Mouse (Mus musculus): Measurements from ENCODE around the gene Fubp1.

Fubp1 gene

DNA sequence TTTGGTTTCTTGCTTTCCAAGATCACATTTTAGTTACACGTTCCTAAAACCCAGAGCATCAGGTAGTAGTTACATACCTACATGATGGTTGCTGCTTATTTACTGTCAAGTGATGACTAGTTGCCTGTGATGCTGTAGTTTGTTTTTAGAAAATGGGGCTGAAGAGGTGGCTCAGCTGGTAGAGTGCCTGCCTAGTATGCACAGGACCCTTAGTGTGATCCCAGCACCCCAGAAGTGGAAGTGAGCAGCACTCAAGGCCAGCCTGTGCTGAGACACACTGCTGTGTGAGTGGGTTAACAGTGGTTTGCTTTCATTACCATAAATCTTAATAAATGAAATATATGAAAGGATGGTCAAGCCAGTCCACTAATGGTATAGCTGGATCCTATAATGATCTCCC is 29.4 kb downstream of the Fubp1 start:
- no peak for DNase-seq

DNA sequence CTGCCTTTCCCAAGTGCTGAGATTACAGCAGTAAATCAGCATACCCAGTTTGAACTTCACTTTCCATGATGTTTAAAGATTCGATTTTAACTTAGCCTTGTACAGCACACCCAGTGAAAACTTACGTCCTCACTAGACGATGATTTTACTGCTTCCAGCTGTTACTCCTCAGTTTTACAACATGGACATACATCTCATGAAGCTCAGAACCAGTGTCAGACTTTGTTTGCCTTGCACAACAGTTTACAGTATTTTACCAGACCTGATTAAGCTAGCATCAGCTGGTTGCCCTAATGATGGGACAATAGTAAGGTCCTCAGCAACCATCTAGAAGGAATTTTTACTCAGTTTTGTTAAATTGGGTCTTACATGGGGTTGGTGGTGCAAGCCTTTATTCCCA is 30.9 kb downstream of the Fubp1 start:
- DNase-seq: no peak

DNA sequence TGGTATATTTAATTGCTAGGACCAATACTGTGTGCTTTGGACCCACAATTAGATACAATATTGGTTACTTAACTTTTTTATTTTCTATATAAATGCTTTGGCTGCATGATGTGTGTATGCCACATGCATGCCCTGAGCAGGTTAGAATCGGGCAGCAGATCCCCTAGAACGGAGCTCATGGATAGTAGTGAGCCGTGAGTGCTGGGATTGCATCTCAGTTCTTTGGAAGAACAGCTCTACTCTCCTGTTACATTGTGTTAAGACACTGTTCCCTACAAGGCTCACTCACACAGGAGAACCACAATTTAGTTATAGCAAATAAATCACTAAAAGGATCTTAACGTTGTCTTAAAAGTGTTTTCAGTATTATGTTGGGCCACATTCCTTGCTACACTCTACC is 33.1 kb downstream of the Fubp1 start:
- DNase-seq: no peak

DNA sequence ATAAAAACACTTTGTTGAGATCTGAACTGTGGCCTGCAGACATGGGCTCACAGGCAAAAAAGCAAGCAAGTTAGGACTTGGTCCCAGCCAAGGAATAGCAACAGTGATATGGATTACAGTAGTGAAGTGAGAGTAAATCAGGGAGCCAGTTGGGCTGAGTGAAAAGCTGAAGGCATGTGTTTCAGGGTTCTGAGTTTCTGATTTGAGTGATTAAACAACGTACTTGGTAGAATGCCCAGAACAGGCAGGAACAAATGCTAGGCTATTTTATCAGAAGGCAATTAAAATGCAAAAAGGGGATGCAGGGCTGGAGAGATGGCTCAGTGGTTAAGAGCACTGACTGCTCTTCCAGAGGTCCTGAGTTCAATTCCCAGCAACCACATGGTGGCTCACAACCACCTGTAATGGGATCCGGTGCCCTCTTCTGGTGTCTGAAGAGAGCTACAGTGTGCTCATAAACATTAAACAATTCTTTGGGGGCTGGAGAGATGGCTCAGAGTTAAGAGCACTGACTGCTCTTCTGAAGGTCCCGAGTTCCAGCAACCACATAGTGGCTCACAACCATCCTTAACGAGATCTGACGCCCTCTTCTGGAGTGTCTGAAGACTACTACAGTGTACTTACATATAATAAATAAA is 35.2 kb downstream of the Fubp1 start:
- no peak for DNase-seq

DNA sequence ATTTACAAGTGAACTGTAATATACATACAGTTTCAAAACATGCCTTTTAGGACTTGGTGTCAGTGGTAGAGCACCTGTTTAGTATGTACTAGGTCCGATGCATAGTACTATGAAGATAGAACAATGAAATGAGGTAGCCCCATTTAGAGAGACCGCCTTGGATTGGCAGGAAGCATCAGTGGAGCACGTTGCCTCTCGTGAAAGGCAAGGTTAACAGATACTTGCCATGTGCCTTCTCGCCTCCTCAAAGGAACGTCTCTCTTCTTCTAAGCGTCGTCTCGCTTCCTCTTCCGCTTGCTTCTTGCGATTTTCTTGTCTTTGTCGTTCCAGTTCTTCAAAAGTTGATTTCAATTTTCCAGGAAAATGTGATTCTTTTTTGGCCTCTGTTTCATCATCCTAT is 37.5 kb downstream of the Fubp1 start:
- no peak for DNase-seq

DNA sequence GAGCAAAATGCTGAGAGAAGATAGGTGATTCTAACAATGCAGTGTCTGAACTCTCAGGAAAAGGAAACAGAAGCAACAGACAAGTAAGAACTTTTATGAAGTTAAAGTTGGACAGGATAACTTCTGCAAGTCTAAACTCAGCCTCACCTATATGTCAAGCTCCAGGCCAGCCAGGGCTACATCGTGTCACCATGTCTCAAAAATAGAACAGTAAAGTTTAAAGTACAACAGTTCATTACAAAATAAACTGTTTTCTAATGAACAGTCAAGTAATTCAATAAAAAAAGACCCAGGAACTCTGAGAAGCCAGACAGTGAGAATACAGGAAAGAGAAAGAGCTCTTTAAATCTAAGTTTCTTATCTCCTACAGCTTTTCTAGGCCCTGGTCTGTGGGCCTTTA is 40.3 kb downstream of the Fubp1 start:
- DNase-seq: no peak

DNA sequence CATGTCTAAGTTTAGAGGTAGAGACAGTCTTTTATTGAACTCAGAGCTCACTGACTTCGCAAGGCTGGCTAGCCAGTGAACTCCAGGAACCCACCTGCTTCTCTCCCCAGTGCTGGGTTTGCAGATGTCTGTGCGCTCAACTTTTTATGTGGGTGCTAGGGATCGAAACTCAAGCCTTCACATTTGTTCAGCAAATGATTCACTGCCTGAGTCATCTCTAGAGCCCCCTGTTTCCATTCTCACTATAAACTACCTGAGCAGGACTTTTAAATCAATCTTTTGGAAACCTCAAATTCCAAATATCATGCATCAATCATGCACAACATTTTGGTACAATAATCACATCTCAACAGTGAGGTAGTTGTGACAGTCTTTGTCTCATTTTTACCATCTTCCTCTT is 47.3 kb downstream of the Fubp1 start:
- no peak for DNase-seq

DNA sequence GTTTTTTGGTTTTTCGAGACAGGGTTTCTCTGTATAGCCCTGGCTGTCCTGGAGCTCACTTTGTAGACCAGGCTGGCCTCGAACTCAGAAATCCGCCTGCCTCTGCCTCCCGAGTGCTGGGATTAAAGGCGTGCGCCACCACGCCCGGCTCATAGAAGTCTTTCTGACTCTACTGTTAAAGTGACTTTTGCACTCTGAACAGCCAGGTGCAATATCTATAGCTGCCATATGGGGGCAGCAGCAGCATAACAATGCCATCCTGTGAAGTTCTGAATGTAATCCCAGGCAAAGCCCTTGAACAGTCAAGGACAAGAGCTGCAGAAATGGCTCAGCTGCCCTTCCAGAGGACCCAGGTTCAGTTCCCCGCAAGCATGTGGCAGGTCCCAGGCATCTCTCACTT is 49.2 kb downstream of the Fubp1 start:
- peak; percentile 86 for DNase-seq

DNA sequence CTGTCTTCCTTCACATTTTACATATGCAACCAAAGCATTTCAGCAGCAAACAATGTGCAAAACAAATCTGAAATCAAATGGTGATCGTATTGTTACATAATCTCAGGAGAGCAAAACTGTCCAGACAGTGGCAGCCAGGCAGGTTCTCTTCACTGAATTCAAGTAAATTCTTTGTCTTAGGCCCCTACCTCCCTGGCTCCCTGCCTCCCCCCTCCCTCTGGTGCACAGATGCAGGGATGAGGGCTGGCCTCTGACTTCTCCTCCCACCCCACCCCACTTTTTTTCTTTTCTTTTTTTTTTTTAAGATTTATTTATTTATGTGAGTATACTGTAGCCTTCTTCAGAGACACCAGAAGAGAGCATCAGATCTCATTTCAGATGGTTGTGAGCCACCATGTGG is 50.1 kb downstream of the Fubp1 start:
- DNase-seq: no peak

DNA sequence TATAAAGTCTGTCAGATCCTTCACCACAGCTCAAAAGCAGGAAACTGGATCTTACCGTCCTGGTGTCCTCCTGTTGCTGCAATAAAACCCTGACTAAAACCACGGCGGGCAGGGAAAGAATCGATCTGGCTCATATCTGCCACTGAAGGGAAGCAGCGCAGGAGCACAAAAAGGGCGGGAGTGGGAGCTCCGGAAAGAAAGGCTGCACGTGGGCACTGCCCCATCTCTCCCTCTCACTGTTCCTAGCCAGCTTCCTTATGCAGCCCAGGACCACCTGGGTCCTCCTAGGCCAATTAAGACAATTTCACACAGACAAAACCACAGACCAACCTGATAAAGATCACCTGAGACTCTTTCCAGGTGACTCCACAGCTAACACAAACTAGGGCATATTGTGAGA is 51.2 kb downstream of the Fubp1 start:
- no peak for DNase-seq

DNA sequence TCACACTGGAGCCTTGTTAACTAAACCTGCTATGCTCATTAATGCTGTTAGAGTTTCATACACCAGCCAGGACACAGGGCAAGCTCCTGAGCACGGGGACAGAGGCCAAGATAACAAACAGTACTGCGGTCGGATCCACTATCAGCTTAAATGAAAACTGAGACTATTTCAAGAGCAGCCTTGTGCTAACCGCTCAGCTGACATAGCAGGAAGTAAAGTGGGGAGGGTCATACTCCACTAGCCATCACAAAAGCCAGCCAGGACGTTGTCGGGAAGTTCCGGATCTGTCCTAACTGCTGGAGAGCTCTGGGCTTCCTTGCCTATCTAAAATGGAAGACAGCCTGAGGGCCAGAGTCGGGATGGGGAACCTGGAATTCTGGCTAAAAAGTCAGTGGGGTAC is 51.7 kb downstream of the Fubp1 start:
- no peak for DNase-seq

DNA sequence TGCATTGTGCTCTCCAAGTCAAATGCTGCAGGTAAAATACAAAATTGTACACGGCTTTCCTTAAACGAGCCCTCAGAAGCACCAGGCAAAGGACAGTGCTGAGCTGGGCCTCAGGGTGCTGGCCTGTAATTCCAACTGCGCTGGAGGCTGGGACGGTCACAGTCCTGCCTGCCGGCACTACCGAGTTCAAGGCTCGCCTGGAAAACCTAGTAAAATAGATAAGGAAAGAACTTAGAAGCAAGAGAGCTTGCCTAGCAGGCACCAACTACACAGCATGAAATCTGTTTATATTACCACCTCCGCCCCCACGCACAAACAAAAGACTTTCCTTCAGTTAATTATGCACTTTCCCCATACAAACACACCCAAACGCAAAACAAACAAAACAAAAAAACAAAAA is 54.2 kb downstream of the Fubp1 start:
- DNase-seq: no peak

DNA sequence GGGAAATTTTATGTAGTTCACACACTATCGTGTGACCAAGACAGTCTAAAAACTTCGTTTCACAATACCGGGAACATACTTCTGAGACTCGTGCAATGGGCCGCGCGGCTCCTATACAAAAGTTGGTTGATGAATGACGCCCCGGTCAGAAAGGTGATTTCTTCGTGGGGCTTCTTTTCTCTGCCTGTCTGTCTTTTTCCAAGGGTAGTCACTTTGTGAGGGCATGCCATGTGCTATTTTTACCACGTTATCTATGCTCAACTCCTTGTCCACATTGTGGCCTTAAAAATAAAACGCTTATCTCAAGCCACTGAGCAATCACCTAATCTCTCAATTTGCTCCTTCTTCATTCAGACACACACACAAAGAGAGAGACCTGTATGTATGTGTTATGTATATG is 54.6 kb downstream of the Fubp1 start:
- no peak for DNase-seq

DNA sequence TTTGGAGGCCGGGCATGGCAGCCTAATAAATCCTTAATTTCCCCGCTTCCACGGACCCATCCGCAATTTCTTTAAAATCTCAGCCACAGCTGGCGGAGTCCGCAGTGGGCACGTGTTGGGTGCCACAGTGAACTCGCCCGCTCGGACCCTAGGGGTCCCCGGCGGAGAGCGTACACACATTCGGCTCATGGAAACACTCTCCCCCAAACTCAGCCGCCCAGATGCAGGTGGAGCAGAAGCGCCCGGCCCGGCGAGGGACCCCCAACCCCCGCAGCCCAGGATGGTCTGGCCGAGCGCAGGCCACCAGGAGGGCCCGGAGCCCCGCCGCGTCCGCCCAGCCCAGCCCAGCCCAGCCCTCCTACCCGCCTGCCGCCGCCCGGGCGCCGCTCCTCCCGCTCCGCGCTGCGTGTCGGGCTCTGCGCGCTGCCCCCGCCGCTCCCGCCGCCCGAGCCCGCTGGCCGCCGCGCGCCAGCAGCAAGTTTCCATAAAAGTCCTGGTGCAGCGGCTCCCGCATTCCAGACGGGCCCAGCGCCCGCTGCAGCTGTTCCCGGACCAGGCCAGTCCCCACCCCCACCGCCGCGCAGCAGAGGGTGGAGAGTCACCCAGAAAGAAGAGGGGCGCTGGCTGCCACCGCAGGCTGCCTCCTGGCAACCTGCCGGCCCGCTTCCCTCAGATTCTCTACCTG is 55.3 kb downstream of the Fubp1 start:
- DNase-seq: peak; percentile 81

DNA sequence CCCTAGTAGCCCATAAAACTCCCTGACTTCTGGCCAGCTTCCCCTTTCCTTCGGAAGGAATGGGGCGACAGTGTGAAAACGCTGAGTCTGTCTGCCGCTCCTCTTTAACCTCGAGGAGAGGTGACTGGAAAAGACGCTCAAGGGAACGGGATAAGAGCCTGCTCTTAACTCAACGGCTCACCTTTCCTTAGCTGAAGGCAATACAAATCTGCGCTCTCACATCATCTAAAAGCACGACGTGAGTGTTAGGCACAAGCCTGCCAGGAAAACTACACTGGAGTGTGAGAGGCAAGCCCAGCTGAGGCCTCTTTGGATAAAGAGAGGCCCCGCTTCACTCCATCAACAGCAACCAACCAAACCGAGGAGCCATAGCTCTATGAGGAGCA is 55.8 kb downstream of the Fubp1 start, which contains the start of gene Nexn:
TSS of gene Nexn (minus strand) at position 315 of the 386 bp plus-strand sequence.
- no peak for DNase-seq

DNA sequence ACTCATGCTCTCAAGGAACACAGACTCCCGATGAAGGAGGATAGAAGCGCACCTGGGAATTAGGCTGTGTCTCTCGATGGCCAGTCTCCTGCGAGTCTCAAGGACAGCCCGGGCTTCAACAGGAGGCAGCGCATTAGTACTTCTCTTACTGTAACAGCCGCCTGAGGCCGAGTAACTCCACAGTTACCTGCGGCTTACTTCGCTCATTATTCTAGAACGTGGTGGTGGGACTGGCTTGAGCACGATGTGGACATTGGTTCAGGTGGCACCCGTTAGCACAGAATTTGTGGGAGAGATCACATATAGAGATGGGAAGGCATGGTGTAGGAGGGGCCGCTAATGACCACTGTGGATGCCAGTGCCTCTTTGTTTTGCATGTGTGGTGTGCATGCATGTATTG is 57.9 kb downstream of the Fubp1 start:
- no peak for DNase-seq

DNA sequence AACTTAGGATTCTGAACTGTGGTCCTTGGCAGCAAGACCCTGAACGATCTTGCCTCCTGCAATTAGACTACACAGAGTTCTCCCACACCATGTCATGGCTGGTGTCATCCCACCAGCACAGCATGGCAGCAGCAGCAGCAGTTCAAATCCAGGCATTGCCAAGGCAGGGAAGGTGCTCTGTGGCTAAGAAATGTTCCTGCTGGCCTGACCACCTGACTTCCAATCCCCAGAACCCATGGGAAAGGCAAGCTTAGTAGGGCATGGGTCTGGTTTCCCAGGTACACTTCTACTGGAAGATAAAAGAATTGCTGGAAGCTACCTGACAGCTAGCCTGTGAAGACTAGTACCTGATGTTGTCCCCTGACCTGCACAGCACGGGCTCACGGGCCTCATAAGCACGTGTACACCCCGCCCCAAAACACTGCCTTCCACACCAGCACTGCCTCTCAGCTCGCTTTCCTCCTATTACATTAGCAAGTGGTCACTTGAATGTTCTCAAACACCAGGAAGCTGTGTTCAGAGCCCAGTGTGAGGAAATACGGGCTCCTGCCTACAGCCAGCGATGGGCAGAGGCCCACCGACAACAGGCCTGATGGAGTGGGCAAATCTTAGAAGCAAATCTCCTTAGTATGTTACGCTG is 61.0 kb downstream of the Fubp1 start:
- no peak for DNase-seq

DNA sequence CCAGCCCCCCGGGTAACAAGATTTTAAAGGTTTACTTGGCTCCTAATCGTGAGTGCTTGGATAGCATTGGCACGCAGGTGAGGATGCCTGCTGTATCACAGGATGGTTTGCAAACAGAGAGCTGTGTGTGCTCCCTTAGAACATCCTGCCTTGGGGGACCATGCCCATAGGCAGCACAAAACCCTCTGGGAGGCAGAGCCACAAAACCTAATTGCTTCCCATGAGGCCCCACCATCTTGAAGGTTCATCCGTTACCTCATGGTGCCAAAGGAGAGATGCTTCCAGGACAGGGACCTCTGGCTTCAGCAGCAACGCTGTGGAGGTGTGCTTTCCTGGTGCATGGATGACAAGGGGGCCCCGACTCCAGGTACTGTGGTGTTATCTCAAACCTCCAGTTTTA is 61.7 kb downstream of the Fubp1 start:
- DNase-seq: no peak

DNA sequence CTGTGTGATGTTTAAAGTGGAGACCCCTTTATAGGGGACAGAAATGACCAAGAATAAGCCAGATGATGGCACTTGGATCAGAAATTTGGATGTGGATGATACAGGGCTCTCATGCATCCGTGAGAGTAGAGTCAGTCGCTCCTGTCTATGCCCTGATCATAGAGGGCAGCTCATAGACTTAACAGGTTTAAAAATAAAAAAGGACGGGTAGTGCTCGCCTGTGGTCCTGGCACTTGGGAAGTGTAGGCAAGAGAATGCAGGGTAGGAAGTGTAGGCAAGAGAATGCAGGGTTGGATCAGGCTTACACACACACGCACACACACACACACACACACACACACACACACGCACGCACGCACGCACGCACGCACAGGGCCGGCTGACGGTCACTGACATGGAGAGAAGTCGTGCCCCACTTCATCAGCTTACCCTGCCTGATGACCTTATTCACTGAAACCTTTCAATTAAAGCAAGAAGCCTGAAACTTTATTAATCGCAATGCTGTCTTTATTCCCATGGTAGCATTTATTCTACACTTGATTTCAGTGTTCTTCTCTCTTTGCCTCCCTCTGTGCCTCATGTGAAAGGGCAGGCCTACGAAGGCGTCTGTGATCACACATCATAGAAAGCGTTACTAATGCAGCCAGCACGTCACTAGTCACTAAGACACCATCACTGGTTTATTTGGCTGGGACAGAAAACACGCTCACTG is 62.9 kb downstream of the Fubp1 start:
- no peak for DNase-seq

DNA sequence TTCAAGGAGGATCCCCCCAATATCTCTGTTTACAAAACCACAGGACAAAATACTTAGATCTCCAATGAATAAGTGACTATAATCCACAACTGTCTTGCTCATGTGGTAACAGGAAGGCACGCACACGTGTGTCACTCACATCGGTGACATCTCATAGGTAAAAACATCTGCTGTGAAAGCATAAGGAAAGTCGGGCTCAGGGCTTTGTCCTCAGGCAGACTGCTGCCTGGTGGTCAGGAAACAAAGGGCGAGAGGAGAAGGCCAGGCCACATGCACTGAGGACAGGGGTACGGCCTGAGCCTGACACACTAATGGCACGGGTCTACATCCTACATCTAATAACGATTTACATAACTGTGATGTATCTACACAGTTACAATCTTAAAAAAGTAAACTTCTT is 64.8 kb downstream of the Fubp1 start:
- no peak for DNase-seq

DNA sequence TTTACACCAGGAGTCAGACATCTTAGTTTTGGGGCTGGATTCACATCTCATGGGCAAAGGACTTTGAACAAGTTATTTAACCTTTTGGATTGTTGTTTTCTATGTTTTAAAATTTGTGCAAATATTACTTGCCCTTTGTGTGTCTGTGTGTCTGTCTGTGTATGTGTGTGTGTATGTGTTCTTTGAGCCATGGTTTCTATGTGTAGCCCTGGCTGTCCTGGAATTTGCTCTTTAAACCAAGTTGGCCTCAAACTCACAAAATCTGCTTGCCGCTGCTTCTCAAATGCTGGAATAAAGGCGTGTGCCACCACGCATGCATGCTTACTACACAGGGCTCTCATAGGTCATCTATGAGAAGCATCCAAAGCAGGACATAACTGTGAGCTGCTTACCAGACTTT is 66.7 kb downstream of the Fubp1 start:
- DNase-seq: no peak

DNA sequence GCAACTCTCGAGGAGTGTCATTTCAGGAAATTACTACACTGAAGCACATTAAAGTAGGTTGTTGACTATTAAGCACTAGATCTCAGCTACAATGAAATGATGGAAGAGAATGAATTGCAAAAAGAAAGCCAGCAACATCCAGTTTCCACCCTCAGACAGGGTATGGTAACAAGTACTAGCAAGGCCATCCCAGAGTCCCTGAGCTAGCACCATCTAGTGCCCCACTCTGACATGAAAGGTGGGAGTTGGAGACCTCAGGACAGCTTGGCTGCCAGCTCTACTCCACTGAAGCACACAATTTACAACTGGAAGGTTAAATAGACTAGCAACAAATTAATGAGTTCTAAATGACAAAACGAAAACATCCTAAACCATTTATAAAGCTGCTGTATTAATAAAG is 67.7 kb downstream of the Fubp1 start:
- DNase-seq: no peak

DNA sequence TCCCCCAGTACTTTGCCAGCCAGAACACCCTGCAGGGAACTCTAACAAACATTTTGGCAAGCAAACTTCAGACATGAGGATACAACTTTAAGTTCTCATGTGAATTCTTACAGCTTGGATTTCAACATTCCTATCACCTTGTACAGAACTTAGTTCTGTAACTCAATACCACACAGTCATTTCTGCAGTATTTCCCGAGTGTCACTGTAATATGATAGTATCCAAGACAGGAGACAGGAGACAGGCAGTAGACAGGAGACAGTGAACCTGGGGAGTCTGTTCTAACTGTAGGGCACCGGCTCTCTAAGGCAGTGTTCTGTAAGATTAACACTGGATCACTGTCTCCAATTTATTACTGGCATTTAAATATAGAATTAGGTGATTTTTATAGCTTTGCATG is 68.2 kb downstream of the Fubp1 start:
- no peak for DNase-seq

DNA sequence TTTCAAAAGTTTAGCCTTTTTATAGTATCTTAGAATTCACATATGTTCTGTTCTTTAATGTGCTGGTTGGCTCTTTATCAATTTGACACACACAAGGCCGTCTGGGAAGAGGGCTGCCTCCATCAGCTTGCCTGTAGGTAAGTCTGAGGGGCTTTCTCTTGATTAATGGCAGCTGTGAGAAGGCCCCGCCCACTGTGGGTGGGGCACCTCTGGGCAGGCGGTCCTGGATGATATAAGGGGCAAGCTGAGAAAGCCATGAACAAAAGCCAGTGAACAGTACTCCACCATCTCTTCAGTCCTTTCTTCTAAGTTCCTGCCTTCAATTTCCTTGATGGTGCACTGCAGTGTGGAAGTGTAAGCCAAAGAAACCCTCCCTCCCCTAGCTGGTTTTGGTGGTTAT is 71.9 kb downstream of the Fubp1 start:
- no peak for DNase-seq
